Mouse (Mus musculus) myocyte (in vitro differentiated cells): ENCODE data around the gene Meis1.

Source experiments
- MAX ChIP-seq: IDR thresholded peaks from one replicate; pipeline ENCODE4 v1.6.1; 2011; ENCODE audit warnings: low read depth, mild to moderate bottlenecking, control low read depth
- MYOD1 ChIP-seq, 3 experiments: IDR thresholded peaks; one replicate each; pipeline ENCODE4 v1.6.1; 2011; ENCODE audit warnings: control low read depth in 2 of 3, low read depth in 2 of 3, mild to moderate bottlenecking in 2 of 3, moderate library complexity in 1 of 3; ENCODE audit not compliant: insufficient read length in 2 of 3, control insufficient read depth in 1 of 3
- POLR2A ChIP-seq: IDR thresholded peaks from one replicate; pipeline ENCODE4 v1.6.1; 2011; ENCODE audit warnings: low read depth, mild to moderate bottlenecking, control low read depth, moderate library complexity; ENCODE audit not compliant: insufficient read length
- POLR2AphosphoS2 ChIP-seq: IDR thresholded peaks from one replicate; pipeline ENCODE4 v1.6.1; 2011; ENCODE audit warnings: low read depth, control low read depth; ENCODE audit not compliant: insufficient read length

DNA sequence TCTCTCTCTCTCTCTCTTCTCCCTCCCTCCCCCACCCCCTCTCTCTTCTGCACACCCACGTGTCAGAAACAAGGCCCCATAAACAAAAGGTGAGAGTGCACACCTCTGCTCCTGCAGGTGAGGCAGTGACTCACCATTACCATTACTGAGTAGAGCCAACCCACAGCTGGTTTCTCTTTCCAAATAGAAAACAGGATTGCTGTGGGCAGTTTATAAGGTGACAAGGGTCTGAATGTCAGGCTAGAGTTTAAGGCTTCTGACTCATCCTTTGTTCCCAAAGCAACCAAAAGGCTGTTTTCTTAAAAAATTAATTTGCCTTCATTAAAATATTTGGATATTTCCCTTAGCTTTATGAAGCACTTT lies 139.3 kb downstream of the Meis1 start:
- TF ChIP-seq POLR2A (no peak), POLR2AphosphoS2 (no peak), MAX (no peak), MYOD1 (IDR thresholded peaks at IDR 0.05; ENCODE audit: control insufficient read depth in 1 of 3, insufficient read length in 2 of 3, low read depth in 2 of 3) (no peak)
